Mouse (Mus musculus) neural tube, embryonic 11.5 days (tissue): ENCODE results near the gene Serpina3b. TPM values are rescaled to one million over a fixed set of nuclear protein-coding genes. Genes with fewer than 3 reads are reported as not detected.

ENCODE experiments used
- ATAC-seq: fragments of 200-750 bp; cut with Nextera tagmentation; 2 replicates; pipeline ENCODE4 v1.8.0; 2017; ENCODE audit warnings: moderate number of reproducible peaks, mild to moderate bottlenecking, moderate TSS enrichment, moderate library complexity; ENCODE audit not compliant: insufficient read depth, low FRiP score, low TSS enrichment
- DNase-seq: peaks from one replicate; pipeline ENCODE4 v3.0.0-alpha.2; 2015; ENCODE audit warnings: low spot score
- H3K27ac ChIP-seq: fragments of 300-500 bp; sonication (generic); 2 replicates; pipeline ENCODE4 v1.5.1; 2014; ENCODE audit warnings: low read depth, mild to moderate bottlenecking, low read length
- H3K27me3 ChIP-seq: fragments of 300-500 bp; sonication (generic); 2 replicates; pipeline ENCODE4 v1.6.1; 2014; ENCODE audit warnings: mild to moderate bottlenecking, low read length, mixed read lengths; ENCODE audit not compliant: control insufficient read depth, insufficient read depth
- H3K36me3 ChIP-seq: fragments of 300-500 bp; sonication (generic); 2 replicates; pipeline ENCODE4 v1.6.1; 2014; ENCODE audit warnings: mild to moderate bottlenecking, low read length, moderate library complexity, mixed read lengths; ENCODE audit not compliant: control insufficient read depth, insufficient read depth
- H3K4me1 ChIP-seq: fragments of 300-500 bp; sonication (generic); 2 replicates; pipeline ENCODE4 v1.6.1; 2014; ENCODE audit warnings: low read length, mixed read lengths; ENCODE audit not compliant: control insufficient read depth, insufficient read depth
- H3K4me2 ChIP-seq: fragments of 300-500 bp; sonication (generic); 2 replicates; pipeline ENCODE4 v1.6.1; 2014; ENCODE audit warnings: low read depth, mild to moderate bottlenecking, moderate library complexity
- H3K4me3 ChIP-seq: fragments of 300-500 bp; sonication (generic); 2 replicates; pipeline ENCODE4 v1.5.1; 2014; ENCODE audit warnings: low read depth, low read length
- H3K9ac ChIP-seq: fragments of 300-500 bp; sonication (generic); 2 replicates; pipeline ENCODE4 v1.6.1; 2014; ENCODE audit warnings: mild to moderate bottlenecking, low read length
- H3K9me3 ChIP-seq: fragments of 300-500 bp; sonication (generic); 2 replicates; pipeline ENCODE4 v1.6.1; 2016; ENCODE audit warnings: low read length; ENCODE audit not compliant: control insufficient read depth
- WGBS: fragments of 180-500 bp; shearing (Covaris S2); extraction: QIAGEN DNeasy Blood & Tissue Kit; methylation state at CpG from one replicate; pipeline ENCODE4 v1.1.7; 2014; 5-methylcytosine and 5-hydroxymethylcytosine counted together
- polyA plus RNA-seq: library from polyadenylated mRNA; unstranded; fragments of >200 nt; fragmentation: Nextera tagmentation; extraction: Ambion mirVana; gene quantifications from 2 replicates; pipeline ENCODE4 v1.2.1, GENCODE M21; 2014

Serpina3b gene
- polyA plus RNA-seq, 1 experiment from 2014 or later, result not detected

DNA sequence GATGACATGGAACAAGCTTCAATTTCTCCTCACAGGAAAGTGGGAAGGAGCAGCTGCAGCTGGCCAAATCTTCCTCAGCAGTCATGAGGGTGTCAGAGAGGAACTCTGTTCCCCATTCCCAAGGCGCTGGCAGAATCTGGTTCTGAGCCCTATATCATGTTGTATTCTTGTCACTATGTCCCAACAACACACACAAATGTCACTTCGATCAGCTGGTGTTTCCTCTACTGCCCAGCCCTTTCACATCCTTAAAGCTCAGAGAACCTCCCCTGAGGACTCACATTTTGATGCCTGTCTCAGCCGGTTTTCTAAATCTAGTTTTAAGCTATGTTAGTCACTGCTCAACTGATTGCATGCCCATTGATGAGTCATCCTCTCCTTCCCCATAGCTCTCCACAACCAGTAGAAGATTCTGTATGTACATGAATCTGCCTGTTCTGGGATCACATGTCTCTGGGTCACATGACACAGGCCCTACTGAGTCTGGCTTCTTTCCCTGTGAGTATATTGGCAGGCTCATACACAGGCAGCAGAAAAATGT lies 58.3 kb downstream of the Serpina3b start:
- no peaks in the 10 kb centered on the region for H3K4me1 ChIP-seq
- no peak for ATAC-seq
- no peak overlapping the region for H3K9ac ChIP-seq
- no peak for DNase-seq
- no peaks in the 10 kb centered on the region for H3K27me3 ChIP-seq
- 89% methylated on average over 3 of the region's 3 CpGs for WGBS
- no peaks in the 10 kb centered on the region for H3K9me3 ChIP-seq
- no peak overlapping the region for H3K27ac ChIP-seq
- no peak overlapping the region for H3K4me3 ChIP-seq
- no peak overlapping the region for H3K4me2 ChIP-seq
- H3K36me3 ChIP-seq, result no peaks in the 10 kb centered on the region

Other genes with a start within 250 kb of the Serpina3b start
- not detected in 2 replicates for gene Serpina1c, start 223.1 kb upstream of the Serpina3b start, polyA plus RNA-seq
- gene Serpina1e, start 169.0 kb upstream of the Serpina3b start, polyA plus RNA-seq, result not detected in 2 replicates
- gene Serpina11, start 138.0 kb upstream of the Serpina3b start, polyA plus RNA-seq, result not detected in 2 replicates
- gene Serpina9, start 114.2 kb upstream of the Serpina3b start, polyA plus RNA-seq, result not detected in 2 replicates
- gene Serpina12, start 83.6 kb upstream of the Serpina3b start, polyA plus RNA-seq, result not detected in 2 replicates
- not detected in 2 replicates for gene Serpina5, start 26.9 kb upstream of the Serpina3b start, polyA plus RNA-seq
- gene Serpina3a, start 15.3 kb upstream of the Serpina3b start, polyA plus RNA-seq, result not detected in 2 replicates
- not detected in 2 replicates for gene Serpina3c, start 25.9 kb downstream of the Serpina3b start, polyA plus RNA-seq
- gene Serpina3f, start 86.5 kb downstream of the Serpina3b start, polyA plus RNA-seq, result not detected in 2 replicates
- gene Serpina3g, start 108.2 kb downstream of the Serpina3b start, polyA plus RNA-seq, result 0.33 and 1.3 TPM in 2 replicates
- gene Serpina3i, start 135.1 kb downstream of the Serpina3b start, polyA plus RNA-seq, result 0.13 TPM in 1 of 2 replicates, not detected in the other
- not detected in 2 replicates for gene Serpina3j, start 186.6 kb downstream of the Serpina3b start, polyA plus RNA-seq
- gene Serpina3k, start 210.5 kb downstream of the Serpina3b start, polyA plus RNA-seq, result not detected in 2 replicates
- not detected in 2 replicates for gene Serpina3m, start 210.5 kb downstream of the Serpina3b start, polyA plus RNA-seq